Mouse (Mus musculus) left cerebral cortex, adult 18-20 months (tissue): Measurements from ENCODE around the gene Rgl1. TPM values are rescaled to one million over a fixed set of nuclear protein-coding genes. Genes with fewer than 3 reads are reported as not detected.

Experiments
- DNase-seq, 2 experiments: peaks; one replicate each; pipeline ENCODE4 v3.0.0; 2021 to 2022; ENCODE audit warnings: low spot score in 2 of 2, mixed read lengths in 1 of 2
- total RNA-seq, 2 experiments: library from RNA; stranded (reverse); gene quantifications; 2 replicates each; pipeline ENCODE4 v1.2.3; 2021

The Rgl1 gene
- total RNA-seq, 2 experiments from 2014 or later, result 111 to 116 TPM

DNA sequence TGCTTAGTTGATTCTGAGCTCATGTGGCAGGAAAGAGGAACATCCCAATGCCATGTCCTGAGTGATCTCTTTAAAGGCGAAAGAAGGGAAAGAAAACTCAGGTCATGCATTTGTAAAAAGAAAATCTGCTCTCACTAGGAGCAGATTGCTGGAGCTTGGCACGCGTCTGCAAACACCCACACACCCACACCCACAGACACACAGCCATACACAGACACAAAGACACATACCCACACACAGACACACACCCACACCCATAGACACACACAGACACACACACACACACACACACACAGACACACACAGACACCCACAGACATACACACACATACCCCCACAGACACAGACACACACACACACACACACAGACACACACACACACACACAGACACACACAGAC lies 243.9 kb downstream of the Rgl1 start:
- DNase-seq, result peak; percentile 58 to 73

GRCm38 (mm10) chr1:152520798-152521575 lies 245.2 kb downstream of the Rgl1 start:
- peak; percentile 60 to 63 for DNase-seq

GRCm38 (mm10) chr1:152518971-152519370 lies 247.2 kb downstream of the Rgl1 start:
- DNase-seq, result no peak

DNA sequence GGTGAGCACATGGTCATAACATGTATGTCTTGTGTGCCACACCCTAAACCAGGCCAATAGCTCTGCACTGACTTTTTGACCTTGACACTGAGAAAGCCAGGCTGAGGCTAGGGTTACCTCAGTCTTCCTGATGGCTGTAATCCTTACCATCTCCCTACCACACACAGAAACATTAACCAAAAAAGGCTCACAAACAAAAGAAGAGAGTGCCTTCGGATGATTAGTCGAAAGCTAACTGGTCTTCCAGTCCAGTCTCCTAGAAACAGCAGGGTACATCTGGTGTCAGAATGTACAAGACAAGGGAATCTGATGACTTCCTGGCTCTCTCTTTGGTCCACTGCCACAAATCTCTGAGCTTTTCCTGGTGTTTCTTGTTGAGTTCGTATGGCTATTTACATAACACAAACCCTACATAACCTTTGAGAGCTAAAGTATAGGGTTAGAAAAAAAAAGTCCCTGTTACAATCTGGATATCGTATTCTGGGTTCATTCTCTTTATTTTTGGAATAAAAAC lies 249.0 kb downstream of the Rgl1 start:
- DNase-seq, result no peak

- no peak for DNase-seq
These were observed 251.9 kb downstream of the Rgl1 start for GRCm38 (mm10) chr1:152514256-152514655.

DNA sequence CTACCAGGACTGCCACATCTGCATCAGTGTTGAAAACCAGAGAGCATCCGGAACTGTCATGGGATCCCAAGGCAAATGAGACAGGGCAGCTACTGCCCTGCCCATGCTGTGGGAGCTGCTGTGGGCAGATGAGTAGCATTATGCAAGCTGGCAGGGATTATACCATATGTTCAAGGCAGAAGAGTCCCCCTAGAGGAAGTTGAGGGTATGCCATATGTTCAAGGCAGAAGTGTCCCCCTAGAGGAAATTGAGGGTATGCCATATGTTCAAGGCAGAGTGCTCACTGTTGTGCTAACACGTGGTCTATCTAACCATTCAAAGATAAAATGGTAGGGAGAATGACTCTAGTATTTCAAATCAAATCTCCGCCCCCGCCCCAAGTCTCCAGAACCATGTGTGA lies 254.9 kb downstream of the Rgl1 start:
- DNase-seq, result no peak

DNA sequence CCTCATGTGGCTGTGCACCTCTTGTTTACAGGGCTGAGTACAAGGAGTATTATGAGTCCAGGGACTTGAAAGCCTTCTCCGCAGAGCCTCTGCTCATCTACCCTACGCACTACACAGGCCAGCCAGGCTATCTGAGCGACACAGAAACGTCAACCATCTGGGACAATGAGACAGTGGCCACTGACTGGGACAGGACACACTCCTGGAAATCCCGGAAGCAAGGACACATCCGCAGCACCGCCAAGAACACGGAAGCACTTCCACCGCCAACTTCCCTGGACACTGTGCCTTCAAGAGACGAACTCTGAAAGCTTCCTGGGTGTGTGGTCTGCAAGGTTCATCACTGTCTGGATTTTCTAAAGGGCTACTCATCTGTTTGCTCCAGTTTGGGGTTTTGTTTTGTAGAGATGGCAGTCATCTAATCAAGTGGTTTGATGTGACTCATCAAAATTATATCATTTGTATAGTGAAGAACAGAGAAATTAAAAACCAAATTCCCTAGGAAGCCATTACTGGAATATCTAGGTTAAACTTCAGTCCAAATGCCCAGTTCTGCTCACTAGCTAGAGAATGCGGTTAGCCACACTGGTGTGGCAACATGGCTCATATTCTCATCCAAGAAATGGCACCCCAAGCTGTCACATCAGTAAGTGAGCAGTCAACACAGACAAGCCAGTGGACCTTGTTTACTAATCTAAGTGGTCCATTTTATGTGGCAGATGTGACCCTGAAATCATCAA lies 257.5 kb downstream of the Rgl1 start:
- no peak for DNase-seq

- DNase-seq, result no peak
These were observed 259.4 kb downstream of the Rgl1 start for GRCm38 (mm10) chr1:152506726-152507125.

DNA sequence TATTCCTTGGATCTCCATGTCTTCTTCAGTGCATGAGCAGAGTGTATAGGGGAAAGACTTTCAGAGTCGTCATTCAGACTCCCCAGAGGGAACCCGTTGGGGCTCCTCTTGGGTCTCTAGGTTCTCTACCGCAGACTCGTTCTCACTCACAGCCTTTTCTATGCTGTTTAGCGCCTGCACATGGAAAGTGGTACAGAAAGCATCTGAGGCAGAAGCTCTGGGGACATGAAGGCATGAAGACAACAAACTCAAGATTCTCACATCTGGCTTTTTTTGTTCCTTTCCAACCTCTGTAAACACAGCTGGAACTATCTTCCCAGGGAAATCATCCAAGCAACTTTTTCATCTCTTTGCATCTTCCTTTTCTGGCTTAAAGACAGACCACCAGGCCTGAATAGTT lies 260.0 kb downstream of the Rgl1 start:
- no peak for DNase-seq

GRCm38 (mm10) chr1:152499802-152500201 lies 266.3 kb downstream of the Rgl1 start:
- DNase-seq, result no peak

DNA sequence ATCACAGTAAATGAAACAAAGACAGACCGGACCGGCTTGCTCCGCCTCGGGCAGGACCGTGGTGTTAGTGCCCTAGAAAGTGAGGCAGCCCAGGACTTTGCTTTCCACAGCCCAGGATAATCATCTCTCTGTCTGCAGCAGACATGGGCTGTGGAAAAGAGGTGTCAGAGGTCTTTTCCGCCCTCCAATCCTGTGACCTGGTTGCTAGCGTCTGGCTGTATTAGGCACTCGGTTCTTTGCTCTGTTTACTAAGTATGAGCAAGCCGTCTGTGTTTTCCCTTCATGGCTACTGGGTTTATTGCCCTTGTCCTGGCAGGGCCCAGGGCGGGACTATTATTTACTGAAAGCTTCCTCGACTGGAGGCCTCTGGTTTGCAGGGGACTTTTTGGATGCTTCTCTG lies 268.6 kb downstream of the Rgl1 start:
- no peak for DNase-seq

DNA sequence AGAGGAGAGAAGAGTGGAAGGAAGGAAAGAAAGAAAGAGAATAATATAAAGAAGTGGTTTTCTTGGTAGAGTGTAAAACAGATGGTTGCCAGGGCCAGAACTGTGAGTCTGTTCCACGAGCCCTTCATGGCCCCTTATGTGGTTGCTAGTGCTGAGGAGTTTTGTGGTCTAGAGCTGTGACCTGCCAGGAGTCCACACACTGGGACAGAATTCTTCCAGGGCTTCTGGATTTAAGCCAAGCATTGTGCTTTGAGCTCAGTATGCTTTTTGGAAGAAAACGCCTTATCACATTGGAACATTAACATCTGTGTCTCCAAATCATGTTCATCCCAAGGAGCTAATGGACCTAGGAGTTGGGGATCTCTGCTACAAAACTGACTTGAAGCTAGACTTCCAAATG lies 269.3 kb downstream of the Rgl1 start:
- no peak for DNase-seq

GRCm38 (mm10) chr1:152492258-152492657 lies 273.9 kb downstream of the Rgl1 start:
- no peak for DNase-seq

GRCm38 (mm10) chr1:152490842-152491241 lies 275.3 kb downstream of the Rgl1 start:
- DNase-seq, result no peak

DNA sequence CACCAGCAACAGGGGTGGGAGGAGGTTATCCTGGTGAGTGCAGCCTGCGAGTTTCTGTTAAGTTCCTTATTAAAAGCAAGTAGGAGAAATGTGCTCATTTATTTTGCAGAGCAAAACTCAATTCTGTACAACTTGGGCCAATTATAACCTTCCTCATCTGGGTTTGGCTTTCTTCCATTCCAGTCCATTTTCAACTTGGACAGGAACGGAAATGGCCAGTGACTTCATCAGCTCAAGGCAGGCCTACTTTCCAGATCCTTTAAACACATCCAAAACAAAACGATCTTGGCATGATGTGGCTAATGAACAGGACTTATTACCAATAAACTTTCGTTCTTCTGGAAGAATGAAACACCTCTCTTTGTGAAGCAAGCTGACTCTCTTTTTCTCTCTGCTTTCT lies 290.0 kb downstream of the Rgl1 start:
- DNase-seq, result no peak

GRCm38 (mm10) chr1:152468443-152468842 lies 297.7 kb downstream of the Rgl1 start:
- DNase-seq, result peak in 1 of 2 experiments; percentile 31

Other genes with a start within 250 kb of the Rgl1 start
- gene Apobec4, start 15.8 kb downstream of the Rgl1 start, total RNA-seq, result not detected
- 10 to 100 TPM; 81.0 to 95.0 TPM for gene Arpc5, start 191 bp upstream of the Rgl1 start, total RNA-seq
- gene Ncf2, start 33.8 kb upstream of the Rgl1 start, total RNA-seq, result 1 to 10 TPM; 2.4 to 5.0 TPM
- 10 to 100 TPM; 94.9 to 99.6 TPM for gene Smg7, start 136.3 kb upstream of the Rgl1 start, total RNA-seq
- gene Nmnat2, start 188.6 kb upstream of the Rgl1 start, total RNA-seq, result 100 to 1,000 TPM; 170 to 172 TPM